Mouse (Mus musculus): ENCODE measurements at regions not wholly inside any gene's neighbourhood (a gene's known extent, or its start where the extent isn't known, plus 50 kb on each side); places are given as distances from the start of the nearest gene placed in this dataset.

GRCm38 (mm10) chr6:126481257-126481656 lies 54.0 kb downstream of the Kcna5 start:
- no peak for DNase-seq

DNA sequence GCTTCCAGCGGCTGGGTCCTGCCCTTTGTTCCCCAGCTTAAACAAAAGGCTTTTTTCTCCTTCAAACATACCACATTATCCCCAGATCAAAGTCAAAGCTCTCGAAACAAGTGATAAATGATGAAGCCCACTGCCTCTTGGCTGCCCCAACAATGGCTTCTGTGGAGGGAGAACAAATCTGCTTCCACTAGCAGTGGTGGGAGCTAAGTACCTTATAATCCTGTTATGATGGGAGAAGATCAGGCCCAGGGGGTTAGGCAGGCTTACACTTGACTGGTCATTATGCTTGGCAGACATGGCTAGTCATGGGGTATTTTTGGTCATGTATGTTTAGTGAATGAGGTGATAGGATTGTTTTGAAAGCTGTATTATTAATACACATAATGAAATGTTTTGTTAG lies 57.7 kb downstream of the Kcna5 start:
- no peak for DNase-seq

GRCm38 (mm10) chr6:126476758-126477157 lies 58.5 kb downstream of the Kcna5 start:
- DNase-seq = peak; percentile 55

- DNase-seq = peak; percentile 90
Observed at GRCm38 (mm10) chr6:126475555-126475954, 59.7 kb downstream of the Kcna5 start.

DNA sequence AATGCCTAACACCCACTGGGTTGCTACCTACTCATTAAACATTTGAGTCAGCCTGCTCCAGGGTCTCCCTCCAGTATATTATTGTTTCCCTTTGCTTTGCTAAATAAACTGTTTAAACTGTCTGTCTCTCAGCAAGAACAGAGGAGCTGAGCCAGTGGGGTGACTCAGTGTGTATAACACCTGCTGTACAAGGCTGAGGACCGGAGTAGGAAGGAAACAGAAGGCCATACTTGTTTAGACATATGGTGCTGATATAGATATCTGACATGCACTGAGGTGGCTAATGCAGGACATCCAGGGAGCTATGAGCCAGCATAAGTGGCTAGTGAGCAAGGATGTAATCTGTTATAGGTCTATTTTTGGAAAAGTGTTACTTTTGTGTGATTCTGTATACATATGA lies 81.5 kb downstream of the Kcna5 start:
- DNase-seq = no peak

GRCm38 (mm10) chr6:126445519-126445918 lies 89.7 kb downstream of the Kcna5 start:
- DNase-seq = no peak

DNA sequence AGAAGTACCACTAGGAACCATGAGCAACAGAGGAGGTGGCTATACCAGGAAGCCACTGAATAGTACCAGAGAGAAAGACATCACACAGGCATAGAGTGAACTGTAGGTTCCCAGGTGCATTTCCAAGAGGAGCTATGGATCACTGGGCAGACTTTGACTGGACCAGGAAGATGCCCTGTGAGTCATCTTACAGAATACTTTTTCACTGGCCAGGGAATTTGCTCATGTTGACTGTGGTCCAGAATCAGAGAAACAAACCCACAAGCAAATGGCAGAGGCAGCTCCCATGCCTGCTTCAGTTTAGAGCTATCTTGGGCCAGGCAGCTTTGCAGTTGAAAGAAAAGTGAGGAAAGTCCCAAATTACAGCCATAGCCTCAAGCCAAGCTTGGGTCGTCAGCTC lies 95.0 kb downstream of the Kcna5 start:
- no peak for DNase-seq

DNA sequence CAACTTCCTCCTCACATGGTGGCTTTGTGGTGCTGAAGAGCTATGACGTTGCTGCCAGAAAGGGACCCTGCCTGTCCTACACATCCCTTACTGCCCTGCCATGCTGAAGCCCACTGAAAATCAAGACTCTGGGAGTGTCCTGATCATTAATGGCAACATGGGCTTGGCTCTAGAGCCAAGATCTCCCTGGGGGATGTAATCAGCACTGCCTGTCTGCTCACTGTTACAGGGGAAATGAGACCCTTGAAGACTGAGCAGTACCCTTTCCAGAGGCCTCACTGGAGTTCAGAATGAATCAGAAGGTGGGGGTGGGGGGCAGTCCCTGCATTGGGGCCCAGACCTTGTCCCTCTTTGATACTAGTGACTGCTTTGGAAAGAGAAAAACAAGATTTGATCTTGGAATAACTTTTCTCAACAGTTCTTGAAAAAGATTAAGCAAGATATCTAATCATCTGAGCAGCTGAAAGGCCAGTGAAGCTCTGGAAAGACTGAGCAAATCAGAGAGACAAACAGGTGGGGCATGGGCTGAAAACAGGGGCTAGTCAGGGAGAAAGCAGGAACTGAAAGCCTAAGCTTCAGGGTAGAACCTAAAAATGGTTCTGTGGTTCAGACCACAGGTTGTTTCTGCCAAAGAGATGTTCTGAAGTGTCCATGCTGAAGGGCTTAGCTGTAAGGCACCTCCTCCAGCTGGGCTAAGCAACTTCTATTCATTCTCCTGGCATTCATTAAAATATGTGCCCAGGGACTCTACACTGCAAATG lies 97.1 kb downstream of the Kcna5 start:
- no peak for DNase-seq

GRCm38 (mm10) chr6:126427208-126427607 lies 108.0 kb downstream of the Kcna5 start:
- no peak for DNase-seq

DNA sequence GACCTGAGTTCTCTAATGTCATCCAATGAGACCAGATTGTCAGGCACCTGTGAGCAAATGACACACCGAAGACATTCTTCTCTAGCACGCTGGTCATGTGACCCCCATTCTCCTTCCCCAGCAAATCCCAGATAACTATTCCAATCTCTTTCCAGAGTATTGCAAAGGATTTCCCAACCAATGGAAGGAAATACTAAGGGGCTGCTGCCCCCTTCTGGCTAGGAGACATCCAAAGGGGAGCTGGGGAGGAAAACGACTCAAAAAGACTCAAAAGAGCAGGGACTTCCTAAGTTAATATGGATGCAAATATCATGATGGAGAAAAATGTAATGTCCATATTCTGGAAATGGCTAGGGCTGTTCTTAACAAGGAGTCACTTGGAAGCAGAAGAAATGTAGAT lies 129.5 kb downstream of the Kcna5 start:
- DNase-seq = peak; percentile 27

DNA sequence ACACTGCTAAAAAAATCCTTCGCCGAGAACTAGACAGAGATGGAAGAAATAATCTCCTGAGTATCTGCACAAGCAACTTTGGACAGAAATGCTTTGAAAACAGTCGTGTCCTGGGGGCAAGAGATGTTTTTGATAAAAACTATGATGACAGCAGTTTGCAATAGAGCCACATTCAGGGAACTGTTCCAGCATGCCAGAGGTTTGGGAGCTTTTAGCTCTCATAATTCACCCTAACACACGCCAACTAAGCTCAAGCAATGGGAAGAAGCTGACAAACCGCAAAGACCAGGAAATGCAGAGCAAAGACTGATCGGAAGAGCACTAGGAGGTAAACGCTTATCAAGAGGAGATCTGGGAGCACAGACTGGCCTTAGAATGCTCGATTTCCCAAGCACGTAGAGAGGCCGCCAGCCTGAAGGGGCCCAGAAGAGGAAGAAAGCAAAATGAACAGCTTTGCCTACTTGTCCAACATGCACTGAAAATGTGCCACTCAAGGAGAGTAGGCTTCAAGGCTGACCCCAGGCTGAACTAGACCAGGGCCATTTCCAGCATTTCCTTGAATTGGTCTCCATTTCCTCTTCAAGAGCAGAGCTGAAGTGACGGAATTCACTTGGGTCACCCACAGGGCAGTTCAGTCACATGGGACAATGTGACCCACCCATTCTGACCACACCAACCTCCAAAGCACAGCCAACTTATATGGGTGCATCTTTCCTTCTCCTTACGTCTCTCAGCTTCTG lies 130.7 kb downstream of the Kcna5 start:
- peak; percentile 38 for DNase-seq

DNA sequence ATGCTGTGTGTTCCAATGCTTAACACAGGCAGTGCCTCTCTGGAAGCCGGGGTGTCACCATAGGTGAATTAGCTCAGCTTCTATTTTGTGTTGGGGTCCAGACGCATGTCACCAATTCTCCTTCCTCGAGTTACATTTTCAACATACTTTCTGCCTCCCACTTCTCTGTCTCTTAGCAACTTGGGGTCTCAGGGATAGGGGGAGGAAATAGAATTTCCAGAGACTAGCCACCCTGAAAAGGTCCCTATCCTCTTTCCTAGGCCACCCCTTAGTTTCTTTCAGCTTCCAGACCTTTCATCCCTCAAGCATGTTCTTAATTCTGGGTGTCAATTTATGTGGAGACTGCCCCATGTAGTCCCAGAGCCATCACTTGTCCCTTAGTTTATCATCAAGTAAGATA lies 135.6 kb downstream of the Kcna5 start:
- no peak for DNase-seq

DNA sequence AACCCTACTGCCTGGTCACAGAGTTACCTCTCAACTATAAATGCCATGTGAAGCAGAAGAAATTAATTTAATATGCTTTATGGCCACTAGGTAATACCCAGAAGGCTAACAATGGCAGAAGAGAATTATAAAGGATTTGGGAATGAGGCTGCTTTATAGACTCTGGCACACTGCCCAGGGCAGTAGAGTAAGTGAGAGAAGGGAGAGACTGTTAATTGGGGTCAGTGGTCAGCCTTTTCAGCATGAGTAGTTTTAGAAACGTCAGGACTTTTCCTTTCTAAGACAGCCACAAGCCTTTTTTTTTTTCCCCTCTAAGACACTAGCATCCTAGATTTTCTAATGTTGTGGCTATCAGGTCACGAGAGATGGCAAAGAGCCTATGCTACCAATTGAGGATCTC lies 136.6 kb downstream of the Kcna5 start:
- no peak for DNase-seq

DNA sequence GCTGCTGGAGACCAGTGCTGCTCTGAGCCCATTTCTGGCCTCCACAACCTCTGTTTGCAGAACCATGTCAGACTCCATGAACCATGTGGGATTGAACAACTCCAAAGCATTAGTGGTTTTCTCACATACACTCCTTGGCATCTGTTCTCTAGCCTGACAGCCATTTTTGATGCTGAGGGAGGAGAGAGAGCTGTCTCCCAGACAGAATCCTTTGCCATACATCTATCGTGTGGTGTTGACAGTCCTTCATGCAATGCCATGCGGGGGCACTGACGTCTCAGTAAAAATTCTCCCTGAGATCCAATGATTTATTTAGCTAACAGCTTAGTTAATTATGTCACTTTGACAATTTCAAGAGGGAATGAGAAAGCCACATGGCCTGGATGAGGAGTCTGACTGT lies 140.2 kb downstream of the Kcna5 start:
- DNase-seq = no peak

GRCm38 (mm10) chr6:126394111-126394809 lies 141.0 kb downstream of the Kcna5 start:
- DNase-seq = no peak

GRCm38 (mm10) chr6:126384210-126385012 lies 150.8 kb downstream of the Kcna5 start:
- DNase-seq = peak; percentile 30

DNA sequence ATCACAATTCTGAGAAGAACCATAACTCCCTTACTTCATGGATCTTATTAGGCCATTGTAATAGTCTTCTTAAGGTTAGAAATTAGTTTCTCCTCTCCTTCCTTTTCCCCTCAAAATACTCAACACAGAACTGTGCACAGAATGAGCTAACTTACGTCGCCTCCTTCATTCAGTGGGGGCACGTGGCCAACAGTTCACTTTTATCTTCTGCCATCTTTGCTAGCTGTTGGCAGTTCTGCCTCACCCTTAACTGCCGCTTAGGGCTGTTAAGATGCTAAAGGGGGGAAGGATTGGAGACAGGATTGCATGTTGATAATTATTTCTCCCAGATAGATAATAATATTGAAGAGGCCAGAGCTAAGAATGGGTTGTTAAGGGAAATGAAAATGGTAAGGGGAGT lies 158.0 kb downstream of the Kcna5 start:
- peak; percentile 11 for DNase-seq

DNA sequence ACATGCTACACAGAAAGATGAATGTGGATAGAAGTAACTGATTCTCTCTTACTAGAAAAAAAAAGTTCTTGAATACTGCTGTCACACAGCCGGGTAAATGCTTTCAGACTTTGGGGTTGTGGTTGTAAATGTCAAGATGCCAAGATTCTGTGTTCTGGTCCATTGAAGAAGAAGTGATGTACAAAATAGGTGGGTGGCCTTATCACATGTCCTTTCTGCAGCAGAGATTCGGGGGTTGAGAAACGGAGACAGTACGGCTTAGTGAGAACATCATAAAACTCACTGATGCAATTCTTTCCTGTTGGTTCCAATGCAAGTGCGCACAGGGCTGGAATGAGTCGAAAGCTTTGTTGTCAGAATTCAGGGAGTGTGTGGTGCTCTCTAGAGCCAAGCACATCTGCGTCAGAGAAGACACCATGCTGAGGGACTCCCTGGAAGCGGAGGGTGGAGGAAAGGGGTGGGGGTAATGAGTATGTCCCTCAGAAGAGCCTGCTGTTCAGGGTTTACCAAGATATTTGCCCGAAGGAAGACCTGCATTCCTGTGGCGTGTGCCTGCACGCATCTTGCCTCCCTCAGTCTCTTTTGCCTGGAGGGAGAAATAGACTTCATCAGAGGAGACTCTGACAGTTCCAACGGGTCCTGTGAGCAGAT lies 160.1 kb downstream of the Kcna5 start:
- DNase-seq = no peak

DNA sequence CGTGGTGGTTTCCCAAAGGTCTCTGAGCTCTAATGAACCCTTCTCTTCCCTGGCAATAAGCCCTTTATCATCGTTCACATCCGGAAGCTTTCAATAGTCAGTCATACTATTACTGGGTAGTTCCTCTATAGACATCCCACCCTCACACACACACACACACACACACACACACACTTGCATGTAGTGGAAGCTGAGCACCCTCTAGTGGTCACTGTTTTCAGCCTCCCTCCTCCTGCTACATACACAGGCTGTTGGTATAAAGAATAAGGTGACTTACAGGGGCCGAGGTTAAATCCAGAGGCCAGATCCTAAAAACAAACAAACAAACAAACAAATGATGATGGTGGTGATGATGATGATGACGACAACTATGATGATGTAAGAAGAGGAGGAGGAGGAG lies 163.2 kb downstream of the Kcna5 start:
- peak; percentile 20 for DNase-seq

DNA sequence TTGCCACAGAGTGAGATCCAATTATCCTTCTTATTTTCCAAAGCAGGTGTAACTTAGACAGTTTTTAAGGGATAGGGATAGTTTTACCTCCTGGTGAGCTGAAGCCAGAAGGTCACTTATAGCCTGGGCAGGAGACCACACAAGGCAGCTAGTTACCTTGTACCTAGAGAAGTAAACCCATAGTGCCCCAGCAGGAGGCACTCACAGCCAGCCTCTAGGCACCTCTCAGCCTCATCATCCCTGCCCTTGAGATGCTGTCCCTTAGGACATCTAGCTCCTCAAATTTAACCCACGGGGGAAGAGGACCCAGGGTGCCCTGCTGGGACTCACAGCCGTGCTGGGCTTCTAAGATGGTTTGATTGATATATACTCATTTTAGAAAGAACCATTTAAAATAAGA lies 163.7 kb downstream of the Kcna5 start:
- DNase-seq = no peak

DNA sequence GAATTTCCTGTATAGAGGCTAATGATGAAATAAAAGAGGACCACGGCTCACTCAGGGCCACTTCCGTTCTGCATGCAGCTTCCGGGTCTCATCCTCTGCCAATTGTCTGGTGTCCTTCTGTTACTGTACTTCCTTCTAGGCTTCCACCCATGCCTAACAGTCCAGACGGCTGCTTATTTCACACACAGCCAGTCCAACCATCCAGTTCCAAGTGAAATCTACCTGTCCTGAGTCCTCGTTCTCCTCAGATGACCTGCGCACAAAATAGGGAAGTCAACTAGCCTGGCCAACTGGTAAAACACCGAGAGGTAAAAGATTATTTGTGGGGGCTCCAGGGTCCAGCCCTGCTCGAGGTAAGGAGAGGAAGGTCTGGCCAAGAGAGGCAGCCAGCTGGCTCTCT lies 169.7 kb downstream of the Kcna5 start:
- no peak for DNase-seq

DNA sequence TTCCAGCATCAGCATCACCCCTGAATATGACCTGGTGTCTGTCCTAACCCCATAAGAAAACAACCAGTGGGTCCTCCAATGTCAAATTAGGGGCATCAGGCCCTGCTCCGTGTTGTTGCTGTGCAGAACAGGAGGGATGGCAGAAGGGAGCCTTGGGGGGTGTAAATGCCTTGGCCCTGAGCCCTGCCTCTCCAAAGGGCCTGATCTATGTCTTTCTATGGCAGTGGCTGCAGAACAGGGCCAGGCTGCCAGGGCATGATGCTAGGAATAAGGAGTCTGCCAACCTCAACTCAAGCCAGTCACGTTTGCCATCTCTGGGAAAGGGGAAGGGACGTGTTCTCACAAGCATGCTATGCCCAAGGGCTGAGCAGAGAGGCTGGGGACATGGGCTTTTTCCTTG lies 172.9 kb downstream of the Kcna5 start:
- DNase-seq = no peak

All from adrenal gland, adult 2 months (tissue).